Mouse (Mus musculus): ENCODE results near the gene Psmd9. TPM values are rescaled to one million over a fixed set of nuclear protein-coding genes. Genes with fewer than 3 reads are reported as not detected.

Psmd9 gene
- total and polyA plus RNA-seq, 2 experiments, result 28.5 to 29.8 TPM

- Histone ChIP-seq H3K27ac (replicated peaks; ENCODE audit: insufficient read depth, low read depth, low read length) (peak overlapping the region; percentile 98), H3K4me1 (ENCODE audit: control insufficient read depth, insufficient read depth, low read length) (peaks cover 21% of the 10 kb centered on the region), H3K9ac (ENCODE audit: low read depth, low read length) (peak overlapping the region; percentile 79), H3K4me3 (ENCODE audit: insufficient read depth, low read depth, low read length) (peak overlapping the region; percentile 71), H3K79me2 (ENCODE audit: control insufficient read depth, insufficient read depth, low read length) (no peaks in the 10 kb centered on the region), H3K27me3 (ENCODE audit: control insufficient read depth, insufficient read depth, low read length) (no peaks in the 10 kb centered on the region), H3K36me3 (ENCODE audit: control insufficient read depth, insufficient read depth, low read length) (peaks cover 6% of the 10 kb centered on the region; the same call in 1 of the 2 replicates)
- WGBS, result under 1% methylated on average over 13 of the region's 13 CpGs
- DNase-seq (ENCODE audit: extremely low read depth, low read depth, low spot score), result peak; percentile 88
- peak; percentile 39; the same call in 1 of the 2 replicates for TF ChIP-seq POLR2A (IDR thresholded peaks at IDR 0.05; ENCODE audit: extremely low read depth, insufficient read depth, low read length)
- no peak for TF ChIP-seq CTCF (IDR thresholded peaks at IDR 0.05; ENCODE audit: low read depth, low read length)
These were observed 32.7 kb upstream of the Psmd9 start for GRCm38 (mm10) chr5:123136361-123137043.

- Histone ChIP-seq H3K4me1 (ENCODE audit: control insufficient read depth, insufficient read depth, low read length) (peaks cover 21% of the 10 kb centered on the region), H3K27ac (replicated peaks; ENCODE audit: insufficient read depth, low read depth, low read length) (peak overlapping the region; percentile 98), H3K4me3 (ENCODE audit: insufficient read depth, low read depth, low read length) (peak overlapping the region; percentile 71), H3K79me2 (ENCODE audit: control insufficient read depth, insufficient read depth, low read length) (0 out of 2 replicates have a peak, but pooled peaks cover 2% of the 10 kb centered on the region), H3K36me3 (ENCODE audit: control insufficient read depth, insufficient read depth, low read length) (peaks cover 6% of the 10 kb centered on the region; the same call in 1 of the 2 replicates), H3K9ac (ENCODE audit: low read depth, low read length) (peak overlapping the region; percentile 79), H3K27me3 (ENCODE audit: control insufficient read depth, insufficient read depth, low read length) (no peaks in the 10 kb centered on the region)
- DNase-seq (ENCODE audit: extremely low read depth, low read depth, low spot score), result peak; percentile 83
- TF ChIP-seq CTCF (IDR thresholded peaks at IDR 0.05; ENCODE audit: low read depth, low read length) (no peak), POLR2A (IDR thresholded peaks at IDR 0.05; ENCODE audit: extremely low read depth, insufficient read depth, low read length) (no peak)
- WGBS, result 2% methylated on average over 20 of the region's 20 CpGs
These were observed 31.9 kb upstream of the Psmd9 start for GRCm38 (mm10) chr5:123137044-123137909.

- H3K4me1 ChIP-seq (ENCODE audit: control insufficient read depth, insufficient read depth, low read length), result peaks cover 21% of the 10 kb centered on the region
- no peak for TF ChIP-seq POLR2A (IDR thresholded peaks at IDR 0.05; ENCODE audit: extremely low read depth, insufficient read depth, low read length)
- TF ChIP-seq CTCF (IDR thresholded peaks at IDR 0.05; ENCODE audit: low read depth, low read length), result no peak
- 0 out of 2 replicates have a peak, but pooled peaks cover 6% of the 10 kb centered on the region for H3K79me2 ChIP-seq (ENCODE audit: control insufficient read depth, insufficient read depth, low read length)
- no peak for DNase-seq (ENCODE audit: extremely low read depth, low read depth, low spot score)
- peaks cover 6% of the 10 kb centered on the region; the same call in 1 of the 2 replicates for H3K36me3 ChIP-seq (ENCODE audit: control insufficient read depth, insufficient read depth, low read length)
- WGBS, result 1% methylated on average over 6 of the region's 6 CpGs
- H3K27me3 ChIP-seq (ENCODE audit: control insufficient read depth, insufficient read depth, low read length), result no peaks in the 10 kb centered on the region
- H3K4me3 ChIP-seq (ENCODE audit: insufficient read depth, low read depth, low read length), result peak overlapping the region; percentile 71
- peak overlapping the region; percentile 79 for H3K9ac ChIP-seq (ENCODE audit: low read depth, low read length)
- peak overlapping the region; percentile 98 for H3K27ac ChIP-seq (replicated peaks; ENCODE audit: insufficient read depth, low read depth, low read length)
These were observed 31.3 kb upstream of the Psmd9 start for GRCm38 (mm10) chr5:123137910-123138229.

GRCm38 (mm10) chr5:123138230-123138911, 30.8 kb upstream of the Psmd9 start:
- WGBS, result 1% methylated on average over 40 of the region's 40 CpGs
- peaks cover 21% of the 10 kb centered on the region for H3K4me1 ChIP-seq (ENCODE audit: control insufficient read depth, insufficient read depth, low read length)
- peaks cover 11% of the 10 kb centered on the region; the same call in 1 of the 2 replicates for H3K79me2 ChIP-seq (ENCODE audit: control insufficient read depth, insufficient read depth, low read length)
- peak overlapping the region; percentile 87 for H3K9ac ChIP-seq (ENCODE audit: low read depth, low read length)
- H3K27ac ChIP-seq (replicated peaks; ENCODE audit: insufficient read depth, low read depth, low read length), result peak overlapping the region; percentile 98
- H3K27me3 ChIP-seq (ENCODE audit: control insufficient read depth, insufficient read depth, low read length), result no peaks in the 10 kb centered on the region
- H3K4me3 ChIP-seq (ENCODE audit: insufficient read depth, low read depth, low read length), result peak overlapping the region; percentile 71
- peak; percentile 83 for DNase-seq (ENCODE audit: extremely low read depth, low read depth, low spot score)
- peak; percentile 63; the same call in 1 of the 2 replicates for TF ChIP-seq POLR2A (IDR thresholded peaks at IDR 0.05; ENCODE audit: extremely low read depth, insufficient read depth, low read length)
- no peak for TF ChIP-seq CTCF (IDR thresholded peaks at IDR 0.05; ENCODE audit: low read depth, low read length)
- peaks cover 6% of the 10 kb centered on the region; the same call in 1 of the 2 replicates for H3K36me3 ChIP-seq (ENCODE audit: control insufficient read depth, insufficient read depth, low read length)

- Histone ChIP-seq H3K27ac (replicated peaks; ENCODE audit: insufficient read depth, low read depth, low read length) (peak overlapping the region; percentile 95), H3K9ac (ENCODE audit: low read depth, low read length) (peak overlapping the region; percentile 87), H3K36me3 (ENCODE audit: control insufficient read depth, insufficient read depth, low read length) (peaks cover 2% of the 10 kb centered on the region; the same call in 1 of the 2 replicates), H3K79me2 (ENCODE audit: control insufficient read depth, insufficient read depth, low read length) (peaks cover 13% of the 10 kb centered on the region; the same call in 1 of the 2 replicates), H3K4me1 (ENCODE audit: control insufficient read depth, insufficient read depth, low read length) (peaks cover 19% of the 10 kb centered on the region), H3K27me3 (ENCODE audit: control insufficient read depth, insufficient read depth, low read length) (no peaks in the 10 kb centered on the region), H3K4me3 (ENCODE audit: insufficient read depth, low read depth, low read length) (peak overlapping the region; percentile 71)
- under 1% methylated on average over 39 of the region's 39 CpGs for WGBS
- DNase-seq (ENCODE audit: extremely low read depth, low read depth, low spot score), result peak; percentile 80
- TF ChIP-seq CTCF (IDR thresholded peaks at IDR 0.05; ENCODE audit: low read depth, low read length) (no peak), POLR2A (IDR thresholded peaks at IDR 0.05; ENCODE audit: extremely low read depth, insufficient read depth, low read length) (peak; percentile 86)
These were observed 30.1 kb upstream of the Psmd9 start for GRCm38 (mm10) chr5:123138953-123139721.

Data from liver, adult 2 months (tissue).